Mouse (Mus musculus) lung, postnatal 36 days (tissue): ENCODE results near the gene Chtop.

ENCODE experiments used
- DNase-seq: peaks from one replicate; pipeline ENCODE4 v3.0.0; 2022; ENCODE audit warnings: mixed read lengths

Gene Chtop

GRCm38 (mm10) chr3:90462579-90462978 lies 46.7 kb downstream of the Chtop start:
- no peak for DNase-seq

- DNase-seq: no peak
Measured at GRCm38 (mm10) chr3:90461935-90462334, 47.4 kb downstream of the Chtop start.

GRCm38 (mm10) chr3:90460315-90460714 lies 49.0 kb downstream of the Chtop start:
- DNase-seq: peak; percentile 23

- DNase-seq: no peak
Measured at GRCm38 (mm10) chr3:90459727-90460126, 49.6 kb downstream of the Chtop start.

GRCm38 (mm10) chr3:90454931-90455330 lies 54.4 kb downstream of the Chtop start:
- DNase-seq: no peak

- DNase-seq: no peak
Measured at GRCm38 (mm10) chr3:90451396-90452095, 57.8 kb downstream of the Chtop start.

- DNase-seq: no peak
Measured at GRCm38 (mm10) chr3:90450874-90451273, 58.4 kb downstream of the Chtop start.
